Mouse (Mus musculus): ENCODE measurements around the gene AA986860.

The AA986860 gene

DNA sequence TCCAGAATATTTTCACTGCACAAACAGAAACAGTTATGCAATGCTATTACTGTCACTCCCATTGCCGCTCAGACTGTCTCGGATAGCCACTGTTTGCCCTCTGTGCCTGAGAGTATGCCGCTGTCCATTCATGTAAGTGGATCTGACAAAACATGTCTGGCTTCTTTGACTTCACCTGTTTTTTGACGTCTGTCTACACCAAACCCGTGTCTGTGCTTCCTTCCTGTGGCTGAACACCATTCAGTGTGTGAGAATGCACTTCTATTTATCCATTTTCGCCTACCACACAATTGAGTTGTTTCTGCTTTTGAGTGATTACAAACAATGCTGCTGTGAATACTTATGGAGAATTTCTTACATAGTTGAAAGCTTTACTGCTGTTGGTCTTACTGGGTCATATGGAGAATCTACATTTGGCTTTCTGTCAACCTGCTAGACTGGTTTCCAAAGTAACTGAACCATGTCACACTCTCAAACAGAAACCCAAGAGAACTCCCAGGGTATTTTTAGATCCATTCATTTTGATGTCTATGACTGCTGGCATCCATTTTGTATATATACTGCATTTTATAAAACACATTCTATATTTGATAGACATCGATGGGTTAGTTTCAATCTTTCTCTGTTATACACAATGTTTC, 44.0 kb downstream of the AA986860 start:
- no peak for DNase-seq (ENCODE audit: low spot score)

DNA sequence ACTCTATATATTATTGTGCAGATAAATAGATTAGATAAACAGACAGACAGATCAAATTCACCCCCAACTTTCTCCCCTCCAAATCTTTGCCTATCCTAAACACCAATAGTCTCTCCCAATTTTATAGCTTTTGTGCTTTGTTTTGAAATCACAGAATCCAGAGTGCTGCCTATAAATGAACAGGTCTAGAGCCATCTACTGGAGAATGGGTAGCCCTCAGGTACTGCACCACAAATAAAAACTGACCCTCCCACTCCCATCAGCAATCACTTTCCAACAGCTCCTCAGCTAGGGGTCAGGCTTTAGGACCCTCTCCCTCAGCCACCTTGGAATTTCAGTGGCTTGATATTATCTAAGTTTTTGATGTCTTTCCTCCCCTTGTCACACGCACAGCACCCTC, 44.9 kb downstream of the AA986860 start:
- no peak for DNase-seq (ENCODE audit: low spot score)

DNA sequence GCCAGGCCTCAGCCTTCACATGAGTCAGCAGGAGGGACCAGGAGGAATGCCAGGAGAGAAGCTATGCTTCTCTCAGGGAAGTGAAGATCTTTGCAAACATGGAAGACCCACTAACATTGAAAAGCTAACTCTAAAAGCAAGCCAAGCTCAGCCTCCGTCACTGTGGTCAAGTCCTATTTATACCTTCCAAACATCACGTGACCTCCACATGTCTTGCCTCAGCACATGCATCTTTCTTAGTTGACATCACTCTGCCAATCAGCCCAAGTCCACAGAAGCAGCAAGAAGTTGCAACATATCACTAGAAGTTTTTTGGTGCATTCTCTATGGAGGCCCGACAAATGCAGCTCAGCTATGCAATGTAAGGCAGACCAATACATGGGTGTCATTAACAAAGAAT, 48.1 kb downstream of the AA986860 start:
- no peak for DNase-seq (ENCODE audit: low spot score)

DNA sequence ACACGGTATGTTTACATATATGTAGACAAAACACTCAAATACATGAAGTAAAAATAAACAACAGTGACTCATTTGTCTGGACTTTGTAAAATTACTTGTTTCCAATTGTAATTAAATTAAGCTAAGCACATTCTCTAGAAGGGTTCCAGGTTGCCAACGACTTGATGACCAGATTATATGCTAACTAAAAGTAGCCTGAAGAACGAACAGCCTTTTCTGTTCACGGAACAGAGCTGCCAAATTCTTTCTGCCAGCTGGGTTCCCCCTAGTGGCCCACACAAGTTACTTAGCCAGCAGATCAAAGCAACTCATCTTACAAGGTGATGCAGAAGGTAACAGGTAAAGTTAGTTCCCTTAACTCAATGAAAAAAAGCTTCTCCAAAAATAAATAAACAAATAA, 52.3 kb downstream of the AA986860 start:
- DNase-seq (ENCODE audit: low spot score), result no peak

DNA sequence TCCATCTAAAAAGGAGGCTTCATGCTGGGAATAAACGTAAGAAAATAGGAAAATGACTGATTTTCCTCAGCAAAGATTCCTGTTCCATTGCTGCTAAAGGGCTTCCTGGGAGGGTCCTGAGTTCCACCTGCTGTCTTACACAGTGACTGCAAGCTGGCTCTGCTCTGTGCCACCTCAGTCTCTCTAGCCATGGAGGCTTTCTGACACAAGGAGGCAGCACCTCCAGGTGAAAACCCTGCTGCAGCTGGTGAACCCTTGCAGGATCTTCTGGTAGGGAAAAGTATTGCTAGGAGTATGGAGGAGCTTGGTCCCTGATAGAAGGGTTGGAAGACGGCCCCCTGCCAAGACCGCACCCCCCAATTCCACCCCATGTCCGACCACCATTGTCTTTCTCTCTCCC, 55.2 kb downstream of the AA986860 start:
- no peak for DNase-seq (ENCODE audit: low spot score)

DNA sequence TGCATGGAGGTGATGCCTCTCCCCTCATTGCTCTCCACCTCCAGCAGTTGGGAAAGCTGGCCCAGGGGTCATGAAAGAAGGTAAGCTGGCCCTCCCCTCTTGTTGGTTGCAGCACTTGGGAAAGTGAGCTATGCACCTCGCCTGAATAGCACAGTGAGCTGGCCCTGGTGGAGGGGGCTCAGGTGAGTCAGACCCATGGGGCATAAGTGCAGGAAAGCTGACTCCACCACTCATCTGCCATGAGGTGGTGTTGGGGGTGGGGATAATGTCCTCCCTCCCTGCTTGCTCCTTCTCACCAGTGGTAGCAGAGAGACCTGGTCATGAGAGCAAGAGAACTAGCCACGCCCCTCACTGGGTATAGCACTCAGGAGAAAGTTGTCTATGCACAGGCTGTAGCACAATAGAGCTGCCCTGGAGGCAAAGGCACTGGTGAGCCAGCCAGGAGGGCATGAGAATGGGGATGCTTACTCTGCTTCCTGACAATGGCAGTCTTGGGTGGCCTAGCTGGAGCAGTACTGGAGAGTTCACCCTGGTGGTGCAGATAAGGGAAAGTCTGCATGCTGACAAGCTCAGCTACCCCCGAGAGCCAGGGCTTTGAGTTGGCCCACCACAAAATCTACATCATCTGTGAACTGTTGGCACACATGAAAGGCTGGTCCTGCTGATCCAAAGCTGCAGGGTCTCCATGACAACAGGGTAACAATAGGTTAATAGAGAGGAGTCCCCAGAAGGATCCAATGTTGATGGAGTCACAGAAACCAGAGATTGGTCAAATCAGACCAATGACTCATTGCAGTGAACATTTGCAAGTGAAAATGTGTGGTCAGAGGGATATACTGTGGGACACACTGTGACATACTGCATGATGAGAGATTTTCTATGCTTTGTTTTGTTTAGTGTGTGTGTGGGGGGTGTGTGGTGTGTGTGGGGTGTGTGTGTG, 58.0 kb downstream of the AA986860 start:
- DNase-seq (ENCODE audit: low spot score), result no peak

All from layer of hippocampus, adult 9-10 months (tissue).